Mouse (Mus musculus) thymus, postnatal 10 days (tissue): ENCODE data around the gene Ofcc1.

Experiments used
- DNase-seq, 2 experiments: peaks; one replicate each; pipeline ENCODE4 v3.0.0; 2021; ENCODE audit warnings: low spot score in 2 of 2

The Ofcc1 gene

DNA sequence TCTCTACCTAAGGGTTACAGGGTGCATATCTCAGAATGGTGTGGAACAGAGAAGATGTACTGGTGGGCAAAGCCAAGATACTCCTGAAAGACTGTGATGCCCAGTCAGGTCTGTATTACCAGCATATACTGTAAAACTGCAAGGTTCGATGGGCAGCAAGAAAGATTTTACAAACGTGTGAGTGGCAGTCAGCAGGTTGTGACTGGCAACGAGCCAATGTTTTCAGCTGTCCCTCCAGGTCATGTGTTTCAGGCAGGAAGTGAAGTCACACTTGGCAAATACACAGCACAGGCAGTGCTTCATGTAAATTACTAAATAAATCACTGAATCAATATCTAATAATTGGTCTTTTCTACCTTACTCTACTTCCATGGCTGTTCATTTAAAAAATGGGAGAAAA, at the start of gene Ofcc1:
TSS of gene Ofcc1 (minus strand) at position 163 of the 400 bp plus-strand sequence.
- no peak for DNase-seq

DNA sequence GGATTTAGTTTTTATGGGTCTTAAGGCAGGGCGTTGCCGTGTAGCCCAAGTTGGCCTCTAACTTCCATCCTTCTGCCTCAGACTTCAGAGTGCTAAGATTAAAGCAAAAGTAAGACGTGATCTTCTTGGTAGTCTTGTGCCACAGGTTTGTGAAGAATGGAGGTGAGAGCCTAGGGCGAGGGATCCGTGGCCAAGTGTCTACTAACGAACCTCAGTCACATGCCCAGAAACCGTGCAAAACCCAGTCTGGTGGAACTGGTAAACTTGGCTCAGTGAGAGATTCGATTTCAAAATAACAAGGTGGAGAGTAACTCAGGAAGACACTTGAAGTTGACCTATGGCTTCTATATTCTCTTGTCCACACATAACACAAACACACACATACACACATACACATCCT, 28.9 kb upstream of the Ofcc1 start:
- DNase-seq, result no peak

DNA sequence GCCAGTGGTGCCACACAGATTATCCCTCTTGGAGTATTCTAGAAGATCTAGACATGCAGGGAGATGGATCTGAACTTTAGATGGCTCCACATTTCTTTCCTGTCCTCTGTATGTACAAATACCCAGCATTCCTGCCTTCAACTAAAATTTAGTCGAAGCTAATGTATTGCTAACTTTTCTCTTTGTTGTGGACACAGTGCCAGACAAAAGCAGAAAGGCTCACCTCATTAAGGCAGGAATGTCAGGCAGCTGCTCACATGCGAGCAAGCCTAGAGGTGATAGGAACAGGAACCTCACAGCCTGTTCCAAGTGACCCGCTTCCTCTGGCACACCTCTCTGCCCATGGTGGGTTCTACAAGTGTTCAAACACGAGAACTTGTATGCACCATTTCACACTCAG, 26.2 kb upstream of the Ofcc1 start:
- no peak for DNase-seq

DNA sequence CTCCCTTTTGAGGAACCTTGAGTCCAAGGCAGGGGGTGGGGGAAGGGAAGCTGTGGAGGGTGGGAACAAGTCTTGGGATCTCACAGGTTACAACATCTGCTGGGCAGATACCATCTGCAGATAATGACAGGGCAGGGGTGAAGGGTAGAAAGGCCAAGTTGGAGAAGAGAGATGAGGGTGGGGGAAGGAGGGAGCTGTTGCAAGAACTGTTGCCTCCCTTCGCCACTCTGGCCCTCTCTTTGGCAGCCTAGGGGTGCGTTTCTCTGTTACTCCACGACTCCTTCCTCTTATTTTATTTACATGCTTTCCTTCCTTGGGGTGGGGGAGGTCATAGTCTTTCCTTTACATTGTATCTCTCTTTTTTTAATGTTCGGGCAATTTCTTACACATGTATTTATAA, 23.7 kb upstream of the Ofcc1 start:
- DNase-seq, result no peak

DNA sequence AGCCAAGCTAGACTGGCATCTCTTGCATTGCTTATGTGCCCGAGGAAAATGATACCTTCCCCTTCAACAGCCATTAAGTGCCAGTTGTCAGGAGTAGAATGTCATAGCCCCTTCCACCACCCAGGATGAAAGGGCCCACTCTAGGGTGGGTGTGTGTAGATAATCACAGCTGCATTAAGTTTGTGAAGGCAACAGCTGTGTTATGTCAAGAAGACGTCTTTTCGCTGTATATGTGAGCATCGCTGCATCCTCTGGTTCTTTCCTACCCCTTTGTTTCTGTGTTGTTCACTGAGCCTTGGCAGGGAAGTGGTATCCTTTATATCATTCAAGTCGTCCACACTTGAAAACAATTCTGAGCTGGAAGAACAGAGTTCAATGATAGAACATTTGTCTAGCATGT, 15.5 kb upstream of the Ofcc1 start:
- DNase-seq, result no peak

DNA sequence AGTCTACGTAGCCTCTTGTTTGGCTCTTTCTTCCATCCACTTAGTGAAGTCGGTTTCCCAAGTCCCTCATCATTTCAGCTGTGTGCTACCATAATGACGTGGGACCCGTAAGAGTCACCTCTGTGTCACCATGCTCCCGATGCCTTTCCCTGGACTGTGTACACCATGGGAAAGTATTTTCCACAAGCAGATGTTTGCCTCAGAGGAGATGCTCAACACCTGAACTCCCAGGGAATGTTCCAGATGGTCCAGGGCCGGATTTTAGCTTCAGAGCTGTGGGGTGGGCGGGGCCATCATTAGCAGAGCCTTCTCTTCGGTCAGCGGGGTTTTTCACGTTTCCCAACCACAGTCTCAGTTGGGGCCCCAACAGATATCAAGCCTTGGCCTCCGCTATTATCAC, 5.5 kb upstream of the Ofcc1 start:
- DNase-seq, result no peak

DNA sequence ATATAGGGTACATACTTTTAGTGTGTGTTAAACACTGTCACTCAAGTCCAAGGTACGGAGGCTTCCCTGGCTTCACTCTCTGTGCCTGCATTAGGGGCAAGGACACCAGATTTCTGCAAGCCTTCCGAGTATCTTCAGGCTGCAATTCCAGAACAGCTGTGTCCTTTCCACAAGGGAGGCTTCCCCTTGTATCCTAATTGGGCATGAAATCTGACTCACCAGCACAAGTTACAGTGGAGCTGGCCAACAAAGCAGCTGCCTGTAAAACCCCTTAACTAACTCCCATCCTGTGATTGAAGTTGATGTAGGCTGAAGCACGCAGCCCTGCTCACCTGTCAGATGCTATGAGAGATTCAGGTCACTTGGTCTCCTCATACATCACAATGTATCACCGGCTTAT, 3.6 kb upstream of the Ofcc1 start:
- no peak for DNase-seq

DNA sequence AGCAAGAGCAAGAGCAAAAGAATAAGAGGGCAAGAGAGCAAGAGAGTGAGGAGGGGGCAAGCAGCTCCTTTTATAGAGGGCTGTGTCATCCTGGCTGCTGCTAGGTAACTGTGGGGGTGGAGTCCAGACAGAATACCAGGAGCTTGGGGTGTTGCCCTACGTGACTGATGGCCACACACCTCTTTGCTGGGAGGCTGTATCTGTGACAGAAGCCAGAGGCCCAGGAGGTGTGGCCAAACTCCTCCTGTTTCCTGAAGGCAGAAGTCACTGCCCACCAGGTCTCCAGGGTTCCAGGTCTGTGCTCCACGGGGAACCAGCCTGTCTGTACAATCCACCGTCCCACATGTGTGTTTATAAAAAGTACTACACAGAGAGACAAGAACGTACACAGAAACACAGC, 558 bp downstream of the Ofcc1 start:
- no peak for DNase-seq

DNA sequence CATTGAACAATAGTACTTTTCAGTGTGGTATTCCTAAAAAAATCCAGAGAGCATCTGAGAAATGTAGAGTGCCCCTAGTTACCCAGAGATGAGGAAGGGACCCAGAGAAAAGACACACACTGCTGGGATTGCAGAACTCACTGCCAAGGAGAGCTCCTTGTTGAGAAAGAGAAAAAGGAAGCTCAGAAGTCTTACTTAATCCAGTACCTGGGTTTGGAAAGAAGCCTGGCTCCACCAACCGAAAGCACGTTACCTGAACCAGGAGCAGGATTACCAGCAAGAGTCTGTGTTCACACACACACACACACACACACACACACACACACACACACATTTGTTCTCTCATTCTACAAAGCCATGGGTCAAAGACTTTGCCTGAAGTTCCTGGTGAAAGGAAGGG, 14.2 kb downstream of the Ofcc1 start:
- no peak for DNase-seq

DNA sequence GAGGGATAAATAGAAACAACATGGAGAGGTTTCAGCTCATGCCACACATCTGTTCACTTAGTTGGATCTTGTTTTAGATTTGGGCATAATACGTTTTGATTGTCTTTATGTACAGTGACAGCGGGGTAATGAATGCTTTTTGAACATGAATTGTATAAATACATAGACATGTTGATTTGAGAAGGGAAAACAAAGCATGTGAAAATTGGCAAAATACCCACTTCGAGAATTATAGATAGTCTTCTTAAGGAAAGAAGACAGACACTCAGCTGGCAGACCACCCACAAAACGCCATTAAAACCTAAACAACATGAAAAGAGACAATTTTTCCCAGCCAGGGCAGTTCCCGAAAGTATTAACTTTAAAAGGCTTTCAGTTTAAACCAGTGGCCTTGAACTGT, 37.9 kb downstream of the Ofcc1 start:
- DNase-seq, result no peak

DNA sequence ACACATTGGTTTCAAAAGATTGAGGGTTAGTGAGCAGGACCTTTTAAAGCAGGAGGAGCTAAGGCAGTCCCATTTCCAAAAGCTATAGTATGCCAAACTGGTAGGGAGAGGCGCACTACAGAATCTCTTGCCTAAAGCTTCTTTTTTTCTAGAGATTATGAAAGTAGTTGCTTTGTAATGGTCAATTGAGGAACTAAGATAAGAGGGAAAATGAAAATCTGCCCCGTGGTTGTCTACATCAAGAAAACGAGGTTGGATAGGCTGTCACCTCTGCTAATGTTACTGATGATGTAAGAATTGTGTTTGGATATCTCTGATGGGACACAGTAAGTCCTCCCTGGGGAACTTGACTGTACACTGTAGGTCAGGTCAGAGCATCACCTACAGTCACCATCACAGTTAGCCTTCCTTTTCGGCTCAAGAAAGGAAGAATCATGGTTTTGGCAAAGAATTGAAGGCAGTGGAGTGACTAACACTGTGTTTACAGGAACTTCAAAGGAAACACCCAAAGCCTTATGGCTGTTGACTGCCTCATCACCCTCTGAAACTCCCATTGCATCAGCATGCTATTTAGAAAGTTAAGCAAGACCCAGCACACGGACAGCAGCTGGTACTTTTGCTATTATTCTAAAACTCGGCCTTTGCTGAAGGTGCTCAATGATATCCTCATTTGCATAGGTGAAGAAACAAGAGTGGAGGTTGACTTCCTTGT, 40.3 kb downstream of the Ofcc1 start:
- no peak for DNase-seq

DNA sequence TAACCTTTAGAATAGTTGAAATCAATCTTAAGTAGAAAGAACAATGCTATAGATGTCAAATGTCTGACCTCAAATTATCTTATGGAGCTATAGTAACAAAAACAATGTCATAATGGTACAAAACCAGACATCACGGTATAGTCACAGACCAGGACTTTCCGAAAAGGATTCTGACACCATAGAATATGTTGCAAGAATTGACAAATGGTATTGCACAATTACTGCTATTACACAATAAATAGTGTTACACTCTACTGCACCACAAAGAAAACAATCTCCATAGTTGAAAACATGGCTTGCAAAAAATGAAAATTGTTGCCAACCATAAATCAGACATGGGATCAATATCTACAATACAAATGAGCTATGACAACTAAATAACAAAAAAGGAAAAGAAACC, 43.5 kb downstream of the Ofcc1 start:
- no peak for DNase-seq

DNA sequence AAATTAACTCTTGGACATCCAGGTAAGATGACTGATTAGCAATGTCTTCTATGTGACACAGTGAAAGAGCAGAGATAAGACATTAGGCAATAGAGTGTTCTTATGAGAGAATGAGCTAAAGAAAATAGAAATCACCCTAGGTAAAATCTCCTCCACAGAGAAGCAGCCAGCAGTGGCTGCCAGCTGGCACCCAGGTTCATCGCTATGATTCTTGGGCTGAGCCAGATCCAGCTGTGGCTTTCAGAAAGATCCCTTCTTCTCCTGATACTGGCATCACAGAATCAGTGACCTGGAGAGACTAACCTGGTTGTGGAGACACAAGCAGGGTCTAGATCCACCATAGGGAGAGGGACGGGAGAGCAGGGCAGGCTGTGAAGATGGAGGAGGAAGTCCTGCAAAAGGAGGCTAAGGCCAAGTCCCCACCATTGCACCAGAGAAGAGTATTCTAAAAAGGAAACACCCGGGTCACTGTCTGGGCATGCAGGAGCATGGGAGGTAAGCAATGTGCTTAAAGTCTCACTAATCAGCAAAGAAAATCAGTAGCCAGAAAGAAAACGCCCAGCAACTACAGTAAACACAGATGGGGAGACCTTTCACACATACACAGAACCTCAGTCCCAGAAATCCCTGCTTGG, 46.0 kb downstream of the Ofcc1 start:
- no peak for DNase-seq

DNA sequence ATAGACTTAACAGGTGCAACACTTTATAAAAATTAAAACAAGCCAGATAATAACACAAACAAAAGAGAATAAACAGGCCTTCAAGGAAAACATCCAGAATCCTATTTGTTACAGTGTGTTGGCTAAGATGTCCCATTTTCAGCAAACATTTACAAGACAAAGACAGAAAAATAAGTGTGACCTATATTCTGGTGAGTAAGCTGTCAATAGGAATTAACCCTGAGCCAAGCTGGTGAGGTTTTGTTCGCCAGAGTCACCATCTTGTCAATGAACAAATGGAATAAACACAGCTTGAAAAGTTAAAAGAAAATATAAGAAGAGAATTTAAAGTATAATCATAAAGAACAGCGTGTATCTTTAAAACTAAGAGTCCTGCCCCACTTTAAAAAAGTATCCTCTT, 68.4 kb downstream of the Ofcc1 start:
- no peak for DNase-seq

DNA sequence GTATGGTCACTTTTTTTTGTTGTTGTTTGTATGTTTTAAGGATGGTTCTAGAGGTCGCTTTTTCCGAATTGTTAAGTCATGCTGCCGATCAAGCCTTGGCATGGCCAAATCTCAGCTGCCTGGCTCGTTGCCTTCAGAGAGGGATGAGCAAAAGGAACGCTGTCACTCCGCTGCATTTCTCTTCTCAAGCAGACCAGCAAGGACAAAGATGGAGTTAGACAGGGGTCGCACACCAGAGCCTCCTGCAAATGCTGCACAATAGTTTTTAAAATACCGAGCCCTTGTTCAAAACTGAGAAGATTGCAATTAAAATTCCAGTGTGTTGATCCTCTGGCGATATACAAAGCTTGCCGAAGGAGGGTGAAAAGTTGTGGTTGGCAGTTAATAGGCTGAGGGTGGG, 70.4 kb downstream of the Ofcc1 start:
- no peak for DNase-seq

DNA sequence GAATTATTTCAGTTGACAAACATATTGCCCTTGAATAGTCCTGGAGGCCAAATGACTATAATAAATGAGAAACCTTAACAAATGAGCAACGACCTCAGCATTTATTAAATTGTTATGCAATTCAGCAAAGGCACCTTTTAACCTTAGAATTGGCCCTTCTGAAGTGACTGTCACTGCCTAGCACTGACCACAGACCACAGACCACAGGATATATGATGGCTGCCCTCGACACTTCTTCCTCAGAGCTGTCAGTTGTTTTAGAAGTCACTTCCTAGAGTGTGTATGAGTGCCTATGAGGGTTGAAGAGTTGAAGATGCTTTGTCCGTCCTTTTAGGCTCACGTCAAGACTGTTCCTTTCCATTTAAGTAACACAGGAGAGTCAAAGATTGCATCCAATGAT, 72.6 kb downstream of the Ofcc1 start:
- DNase-seq, result no peak

DNA sequence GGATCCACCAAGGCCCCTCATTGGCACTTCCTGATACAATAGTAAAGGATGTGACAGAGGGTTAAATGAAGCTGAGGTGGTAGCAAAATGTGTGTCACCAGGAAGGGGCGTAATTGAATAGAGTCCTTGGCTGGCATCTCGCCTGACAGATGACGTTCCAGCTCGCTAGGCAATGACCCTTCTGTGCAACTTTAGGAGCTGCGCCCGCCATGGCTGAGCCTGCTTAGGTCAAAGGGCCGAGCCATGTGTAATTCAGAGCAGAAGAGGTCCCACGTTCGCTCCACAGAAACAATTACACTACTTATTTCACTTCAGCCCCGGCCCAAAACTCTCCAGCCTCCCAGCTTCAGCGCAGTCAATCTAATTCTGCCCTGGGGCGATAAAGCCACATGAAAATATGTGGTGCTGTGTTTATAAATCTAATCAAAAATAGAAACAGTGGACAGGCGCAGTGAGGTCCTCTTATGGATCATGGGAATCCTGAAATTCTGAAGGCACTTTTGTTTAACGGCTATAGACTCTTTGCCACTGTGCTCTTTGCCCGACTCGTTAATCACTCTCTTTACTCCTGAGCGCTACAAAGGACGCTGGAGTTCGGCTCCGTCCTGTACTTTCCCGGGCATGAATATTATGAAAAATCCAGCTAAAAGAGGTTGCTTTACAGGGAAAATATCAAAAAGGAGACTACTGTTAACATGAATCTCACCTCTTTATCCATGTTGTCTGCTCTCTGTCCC, 73.8 kb downstream of the Ofcc1 start:
- DNase-seq, result no peak

DNA sequence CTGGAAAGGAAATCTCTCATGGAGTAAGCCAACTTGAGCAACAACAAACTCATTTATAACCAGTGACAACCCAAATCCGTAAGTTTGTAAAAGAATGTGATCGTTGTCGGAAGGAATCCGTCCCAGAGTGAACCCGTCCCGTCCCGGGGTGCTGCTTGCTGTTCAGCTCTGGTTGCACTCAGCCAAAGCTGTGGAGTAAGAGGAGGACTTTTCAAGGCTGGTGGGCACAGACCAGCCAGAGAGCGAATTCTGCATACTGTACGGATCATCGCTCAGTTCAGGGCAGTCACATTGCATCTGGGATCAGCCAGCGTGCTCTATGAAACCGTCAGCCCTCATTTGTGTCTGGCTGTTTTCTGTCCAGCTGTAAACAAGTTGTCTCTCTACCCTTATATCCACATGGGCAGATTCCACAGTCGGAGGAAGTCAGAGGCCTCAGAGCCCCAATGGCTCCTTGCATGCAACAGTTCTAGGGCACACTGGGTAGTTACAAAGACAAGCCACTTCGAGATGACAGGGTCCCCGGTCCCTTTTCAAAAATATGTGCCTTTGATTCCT, 75.9 kb downstream of the Ofcc1 start:
- no peak for DNase-seq

DNA sequence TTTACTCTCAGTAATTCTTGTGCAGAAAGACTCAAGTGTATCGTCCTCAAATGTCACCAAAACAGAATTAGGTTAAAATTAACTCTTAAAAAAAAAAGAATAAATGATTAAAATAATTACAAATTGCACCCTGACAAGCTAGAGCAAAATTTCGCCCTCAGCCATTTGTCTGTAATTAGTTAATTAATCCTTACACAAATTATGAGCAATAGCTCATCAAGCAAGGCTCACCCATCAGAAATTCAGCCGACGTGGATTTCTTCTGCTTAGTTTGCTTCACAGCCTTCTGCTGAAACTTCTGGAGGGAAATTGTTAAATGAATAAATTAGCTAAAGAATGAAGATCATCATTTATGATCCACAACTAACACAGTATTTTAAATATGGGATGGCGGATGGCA, 80.6 kb downstream of the Ofcc1 start:
- no peak for DNase-seq

DNA sequence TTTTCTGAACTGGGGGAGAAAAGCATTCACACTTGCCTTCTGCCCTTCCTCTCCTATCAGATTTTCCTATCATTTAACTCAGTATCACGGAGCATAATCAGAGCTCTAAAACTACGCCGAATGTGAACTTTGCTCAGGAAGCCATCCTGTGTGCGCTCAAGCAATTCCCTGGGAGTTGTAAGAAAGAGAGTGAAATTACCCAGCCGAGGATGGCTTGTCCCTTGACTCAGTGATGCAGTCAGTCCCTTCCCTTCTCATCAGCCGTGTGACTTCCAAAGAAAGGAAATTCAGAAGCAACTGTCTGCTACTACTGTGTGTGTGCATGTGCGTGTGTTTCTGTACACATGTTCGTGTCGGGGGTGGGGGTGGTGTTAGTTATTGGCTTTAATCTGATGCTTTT, 93.7 kb downstream of the Ofcc1 start:
- no peak for DNase-seq

DNA sequence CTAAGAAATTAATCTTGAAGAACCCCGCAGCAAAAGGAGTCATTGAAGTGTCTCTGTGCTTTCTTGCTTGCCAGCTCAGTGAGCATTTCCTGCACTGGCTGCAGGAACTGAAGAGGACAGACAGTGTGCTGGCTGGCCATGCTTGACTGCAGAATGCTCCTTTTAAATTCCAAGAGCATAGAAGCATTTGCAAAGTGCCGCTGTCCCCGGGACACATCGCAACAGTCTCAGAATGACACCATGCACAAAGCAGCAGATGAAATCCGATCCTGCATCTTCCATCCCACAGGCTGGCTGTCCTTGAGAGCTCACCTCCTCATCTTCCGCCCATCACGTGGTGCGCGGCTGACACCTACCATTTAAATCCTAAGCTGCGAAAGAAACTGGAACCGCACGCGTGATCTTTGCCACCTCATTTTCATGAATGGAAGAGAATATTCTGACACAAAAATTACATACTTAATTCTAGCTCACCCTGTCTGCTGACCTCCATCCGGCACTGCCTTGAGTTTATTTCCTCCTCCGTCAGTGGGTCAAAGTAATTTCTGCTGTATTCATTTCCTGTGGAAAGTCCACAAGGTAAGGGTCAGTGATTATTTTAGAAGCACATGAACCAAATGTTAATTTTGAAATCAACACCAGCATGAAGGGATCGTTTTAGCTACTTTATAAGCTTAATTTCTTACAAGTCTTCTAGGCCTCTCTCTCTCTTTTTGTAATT, 98.0 kb downstream of the Ofcc1 start:
- no peak for DNase-seq

DNA sequence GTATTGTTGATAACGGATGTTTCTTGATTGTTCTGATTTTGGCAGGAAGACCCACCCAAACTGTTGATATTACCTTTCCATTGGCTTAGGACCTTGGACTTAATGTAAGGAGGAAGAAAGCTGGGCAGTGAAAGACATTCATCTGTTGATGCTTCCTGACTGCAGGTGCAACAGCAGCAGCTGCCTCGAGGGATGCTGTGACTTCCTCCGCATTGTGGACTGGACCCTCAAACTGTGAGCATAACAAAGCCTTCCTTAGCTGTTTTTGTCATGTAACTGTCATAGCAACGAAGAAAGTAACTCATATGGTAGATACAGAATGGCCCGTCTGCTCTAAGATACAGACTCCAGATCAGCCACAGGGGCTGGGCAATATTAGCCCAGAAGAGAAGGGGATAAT, 102.5 kb downstream of the Ofcc1 start:
- no peak for DNase-seq
